Mouse (Mus musculus): ENCODE measurements around the gene Spint1. TPM values are rescaled to one million over a fixed set of nuclear protein-coding genes. Genes with fewer than 3 reads are reported as not detected.

Spint1 gene
- total and polyA plus RNA-seq, 3 experiments = not detected

GRCm38 (mm10) chr2:119208344-119209175 is 28.6 kb upstream of the Spint1 start, which contains the start of the genes Zfyve19 and Dnajc17:
Zfyve19 (plus strand) TSS chr2:119208617.
Dnajc17 (minus strand) TSS chr2:119208795.
- H3K4me1 ChIP-seq (ENCODE audit: control insufficient read depth in 1 of 2, insufficient read depth in 2 of 2, low read length in 2 of 2) = peaks cover 2 to 8% of the 10 kb centered on the region in 2 experiments; a peak in 3 of 4 replicates
- H3K4me3 ChIP-seq (ENCODE audit: control insufficient read depth in 1 of 2, insufficient read depth in 1 of 2, low read depth in 2 of 2, low read length in 2 of 2) = peak within 1 kb of the TSS; percentile 85 to 94
- H3K9ac ChIP-seq (ENCODE audit: control insufficient read depth, low read depth, low read length, poor library complexity, severe bottlenecking) = peak within 1 kb of the TSS; percentile 86
- H3K27ac ChIP-seq (ENCODE audit: control insufficient read depth, low read depth, low read length) = peak within 1 kb of the TSS; percentile 91
- no peaks in the 10 kb centered on the region for H3K9me3 ChIP-seq (replicated peaks; ENCODE audit: insufficient read depth, low read length)
- TF ChIP-seq NELFE (IDR thresholded peaks at IDR 0.05; ENCODE audit: low read depth, low read length) (peak; percentile 86), TCF12 (IDR thresholded peaks at IDR 0.05; ENCODE audit: low read depth, low read length) (peak; percentile 35; the same call in 1 of the 2 replicates), POLR2AphosphoS2 (IDR thresholded peaks at IDR 0.05; ENCODE audit: low read length) (peak; percentile 66), SIN3A (IDR thresholded peaks at IDR 0.05; ENCODE audit: low read length) (peak; percentile 88), POLR2AphosphoS5 (IDR thresholded peaks at IDR 0.05; ENCODE audit: borderline replicate concordance, low read depth, low read length) (no peak), CHD2 (IDR thresholded peaks at IDR 0.05; ENCODE audit: low read length) (no peak), MXI1 (IDR thresholded peaks at IDR 0.05; ENCODE audit: low read depth, low read length) (peak; percentile 69), CTCF (IDR thresholded peaks at IDR 0.05 in 2 of 3, conservative IDR thresholded peaks at IDR 0.05 in 1 of 3; ENCODE audit: control insufficient read depth in 1 of 3, insufficient read depth in 1 of 3, low read depth in 2 of 3, low read length in 3 of 3, poor library complexity in 1 of 3, severe bottlenecking in 1 of 3) (no peak), RCOR1 (IDR thresholded peaks at IDR 0.05; ENCODE audit: low read depth, low read length) (no peak), KAT2A (conservative IDR thresholded peaks at IDR 0.05; ENCODE audit: low read depth, low read length) (peak; percentile 97), BHLHE40 (IDR thresholded peaks at IDR 0.05; ENCODE audit: borderline replicate concordance, low read depth, low read length) (no peak), ZC3H11A (IDR thresholded peaks at IDR 0.05; ENCODE audit: low read depth, low read length) (no peak), ETS1 (IDR thresholded peaks at IDR 0.05; ENCODE audit: low read depth, low read length) (0 out of 2 replicates have a peak, but pooled peaks have one; percentile 25), GABPA (IDR thresholded peaks at IDR 0.05; ENCODE audit: low read depth, low read length) (no peak; the same call in 1 of the 2 replicates), POLR2A (IDR thresholded peaks at IDR 0.05; ENCODE audit: control insufficient read depth in 1 of 2, insufficient read depth in 1 of 2, low read depth in 1 of 2, low read length in 2 of 2, poor library complexity in 1 of 2) (peak; percentile 65 to 85), E2F4 (IDR thresholded peaks at IDR 0.05; ENCODE audit: borderline replicate concordance, low read depth, low read length) (peak; percentile 53; the same call in 1 of the 2 replicates), NRF1 (IDR thresholded peaks at IDR 0.05; ENCODE audit: insufficient read depth, low read depth, low read length, poor library complexity, severe bottlenecking) (peak; percentile 68), EP300 (IDR thresholded peaks at IDR 0.05; ENCODE audit: low read depth in 1 of 2, low read length in 2 of 2) (no peak), USF2 (IDR thresholded peaks at IDR 0.05; ENCODE audit: borderline replicate concordance in 1 of 2, insufficient read depth in 1 of 2, low read depth in 1 of 2, low read length in 2 of 2) (no peak), MAFK (IDR thresholded peaks at IDR 0.05; ENCODE audit: borderline replicate concordance, low read depth, low read length) (no peak), GATA1 (IDR thresholded peaks at IDR 0.05; ENCODE audit: low read depth, low read length) (no peak), USF1 (IDR thresholded peaks at IDR 0.05; ENCODE audit: low read depth, low read length) (no peak), MAZ (IDR thresholded peaks at IDR 0.05; ENCODE audit: low read depth, low read length) (peak; percentile 93; the same call in 1 of the 2 replicates), HCFC1 (IDR thresholded peaks at IDR 0.05; ENCODE audit: low read depth, low read length) (peak; percentile 96), TBP (IDR thresholded peaks at IDR 0.05; ENCODE audit: low read depth, low read length) (peak; percentile 47; the same call in 1 of the 2 replicates), ZMIZ1 (IDR thresholded peaks at IDR 0.05; ENCODE audit: low read depth, low read length) (peak; percentile 75; the same call in 1 of the 2 replicates), ELF1 (IDR thresholded peaks at IDR 0.05; ENCODE audit: low read depth, low read length) (peak; percentile 85), SMC3 (IDR thresholded peaks at IDR 0.05; ENCODE audit: low read depth, low read length) (no peak), JUND (IDR thresholded peaks at IDR 0.05; ENCODE audit: low read depth, low read length) (no peak), MYC (IDR thresholded peaks at IDR 0.05; ENCODE audit: low read depth, low read length) (no peak; the same call in 1 of the 2 replicates)
- peak; percentile 98 for DNase-seq (ENCODE audit: low read depth, low spot score)
- H3K27me3 ChIP-seq (ENCODE audit: control insufficient read depth in 1 of 2, insufficient read depth in 2 of 2, low read length in 2 of 2) = no peaks in the 10 kb centered on the region
- peaks cover 0 to 5% of the 10 kb centered on the region in 2 experiments; a peak in 2 of 4 replicates for H3K36me3 ChIP-seq (ENCODE audit: control insufficient read depth in 1 of 2, insufficient read depth in 2 of 2, low read length in 2 of 2)
- H3K79me2 ChIP-seq (ENCODE audit: control insufficient read depth, insufficient read depth, low read length, poor library complexity) = peaks cover 9% of the 10 kb centered on the region
